Mouse (Mus musculus) heart, postnatal 0 days (tissue): ENCODE data around the gene Ttc7b.

Experiments
- CTCF ChIP-seq: IDR thresholded peaks from 2 replicates; pipeline ENCODE4 v1.5.1; 2016; ENCODE audit warnings: antibody characterized with exemption, control low read depth, low read depth
- EP300 ChIP-seq: IDR thresholded peaks from 2 replicates; pipeline ENCODE4 v1.6.1; 2016; ENCODE audit warnings: antibody characterized with exemption, low read depth

DNA sequence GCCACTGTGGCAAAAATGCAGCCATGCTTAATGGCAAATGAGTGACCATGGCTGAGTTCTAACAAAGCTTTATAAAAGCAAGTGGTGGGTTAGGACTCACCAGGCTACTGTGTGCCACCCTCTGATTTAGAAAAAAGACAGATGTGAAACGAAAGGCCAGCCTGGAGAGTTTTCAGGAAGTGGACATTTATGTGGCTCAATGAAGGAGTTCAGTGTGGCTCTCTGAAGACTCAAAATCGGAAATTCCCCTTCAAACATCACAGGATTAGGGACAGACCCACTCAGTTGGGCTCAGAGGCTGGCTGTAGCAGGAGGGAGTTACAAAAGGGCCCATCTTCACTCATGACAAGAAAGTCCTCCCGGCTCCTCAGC lies 243.1 kb downstream of the Ttc7b start:
- TF ChIP-seq CTCF (no peak), EP300 (no peak)
